Mouse (Mus musculus): ENCODE measurements around the gene Samd1. TPM values are rescaled to one million over a fixed set of nuclear protein-coding genes. Genes with fewer than 3 reads are reported as not detected.

The Samd1 gene
- 3.6 and 3.9 TPM in 2 replicates for polyA plus RNA-seq (2015; fragmentation: Nextera tagmentation; extraction: Ambion mirVana)

GRCm38 (mm10) chr8:83997511-83998141 is at the start of gene Samd1:
Gene Samd1 (plus strand): TSS chr8:83997672.
- Histone ChIP-seq H3K4me3 (ENCODE audit: low read depth, low read length) (peak within 1 kb of the TSS; percentile 88), H3K27ac (ENCODE audit: low read length) (peak within 1 kb of the TSS; percentile 86), H3K27me3 (ENCODE audit: control insufficient read depth, insufficient read depth, low read depth, low read length) (no peaks in the 10 kb centered on the region), H3K9ac (ENCODE audit: low read depth, low read length) (peak within 1 kb of the TSS; percentile 90), H3K4me2 (ENCODE audit: low read depth, low read length) (peak within 1 kb of the TSS; percentile 93), H3K36me3 (ENCODE audit: control insufficient read depth, insufficient read depth) (peaks cover 28% of the 10 kb centered on the region), H3K9me3 (replicated peaks; ENCODE audit: control insufficient read depth, low read length) (no peaks in the 10 kb centered on the region), H3K4me1 (ENCODE audit: control insufficient read depth, low read depth, low read length) (peaks cover 42% of the 10 kb centered on the region)
- WGBS (ENCODE audit: insufficient replicate concordance) = 0% methylated on average over 73 of the region's 112 CpGs
- ATAC-seq (ENCODE audit: low read depth) = peak; percentile 5

GRCm38 (mm10) chr8:83954749-83955105 is 42.7 kb upstream of the Samd1 start:
- H3K9me3 ChIP-seq (replicated peaks; ENCODE audit: control insufficient read depth, low read length) = no peaks in the 10 kb centered on the region
- H3K4me3 ChIP-seq (ENCODE audit: low read depth, low read length) = peak overlapping the region; percentile 83
- H3K4me2 ChIP-seq (ENCODE audit: low read depth, low read length) = peak overlapping the region; percentile 77
- H3K27ac ChIP-seq (ENCODE audit: low read length) = peak overlapping the region; percentile 52
- H3K27me3 ChIP-seq (ENCODE audit: control insufficient read depth, insufficient read depth, low read depth, low read length) = no peaks in the 10 kb centered on the region
- WGBS (ENCODE audit: insufficient replicate concordance) = 2% methylated on average over 14 of the region's 14 CpGs
- H3K9ac ChIP-seq (ENCODE audit: low read depth, low read length) = peak overlapping the region; percentile 13
- H3K4me1 ChIP-seq (ENCODE audit: control insufficient read depth, low read depth, low read length) = peaks cover 19% of the 10 kb centered on the region
- H3K36me3 ChIP-seq (ENCODE audit: control insufficient read depth, insufficient read depth) = peaks cover 2% of the 10 kb centered on the region; the same call in 1 of the 2 replicates
- ATAC-seq (ENCODE audit: low read depth) = no peak

DNA sequence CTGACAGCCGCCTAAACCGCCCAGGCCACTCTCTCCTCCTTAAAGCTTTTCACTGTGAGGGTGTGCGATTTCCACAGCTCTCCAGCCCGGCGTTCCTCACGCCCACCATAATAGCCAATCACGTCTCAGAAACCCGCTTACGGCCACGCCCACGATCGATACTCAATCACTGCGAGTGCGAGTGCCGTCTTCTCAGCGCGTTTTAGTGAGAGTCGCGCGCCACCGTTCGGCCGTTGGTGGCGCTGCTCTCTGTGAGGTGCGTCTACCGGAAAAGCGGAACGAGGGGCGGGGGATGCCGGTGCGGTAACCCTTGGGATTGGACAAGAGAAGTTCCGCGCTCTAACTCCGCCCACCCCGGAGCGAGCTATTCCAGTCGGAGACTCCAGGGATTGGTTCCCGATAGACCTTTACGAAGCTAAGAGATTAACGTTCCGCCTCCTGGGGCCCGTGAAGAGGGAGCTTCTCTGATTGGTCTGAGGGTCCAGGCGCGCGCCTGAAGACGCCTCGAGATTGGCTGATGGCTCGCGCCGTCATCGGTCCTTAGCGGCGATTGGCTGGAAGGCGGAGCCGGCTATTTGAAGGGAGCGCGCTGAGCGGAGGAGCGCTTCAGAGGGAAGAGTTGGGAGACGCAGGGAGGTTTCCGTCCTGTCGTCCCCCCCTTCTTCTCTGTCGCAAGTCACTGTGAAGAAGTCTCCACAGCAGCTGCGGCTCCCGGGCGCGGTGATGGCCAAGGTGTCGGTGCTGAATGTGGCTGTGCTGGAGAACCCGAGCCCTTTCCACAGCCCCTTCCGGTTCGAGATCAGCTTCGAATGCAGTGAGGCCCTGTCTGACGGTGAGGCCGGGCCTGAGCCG is 42.1 kb upstream of the Samd1 start, which contains the start of the genes Gm10644 and Asf1b:
Gm10644 (minus strand) TSS at position 100 of the 852 bp plus-strand sequence.
Asf1b (plus strand) TSS at position 402 of the 852 bp plus-strand sequence.
- Histone ChIP-seq H3K27ac (ENCODE audit: low read length) (peak within 1 kb of the TSS; percentile 78), H3K9ac (ENCODE audit: low read depth, low read length) (peak within 1 kb of the TSS; percentile 80), H3K4me1 (ENCODE audit: control insufficient read depth, low read depth, low read length) (peaks cover 19% of the 10 kb centered on the region), H3K4me3 (ENCODE audit: low read depth, low read length) (peak within 1 kb of the TSS; percentile 83), H3K27me3 (ENCODE audit: control insufficient read depth, insufficient read depth, low read depth, low read length) (no peaks in the 10 kb centered on the region), H3K4me2 (ENCODE audit: low read depth, low read length) (peak within 1 kb of the TSS; percentile 83), H3K9me3 (replicated peaks; ENCODE audit: control insufficient read depth, low read length) (no peaks in the 10 kb centered on the region), H3K36me3 (ENCODE audit: control insufficient read depth, insufficient read depth) (peaks cover 2% of the 10 kb centered on the region; the same call in 1 of the 2 replicates)
- ATAC-seq (ENCODE audit: low read depth) = peak; percentile 98
- under 1% methylated on average over 73 of the region's 75 CpGs for WGBS (ENCODE audit: insufficient replicate concordance)

- peak overlapping the region; percentile 78 for H3K27ac ChIP-seq (ENCODE audit: low read length)
- H3K9me3 ChIP-seq (replicated peaks; ENCODE audit: control insufficient read depth, low read length) = no peaks in the 10 kb centered on the region
- no peak for ATAC-seq (ENCODE audit: low read depth)
- H3K36me3 ChIP-seq (ENCODE audit: control insufficient read depth, insufficient read depth) = peaks cover 5% of the 10 kb centered on the region; the same call in 1 of the 2 replicates
- peak overlapping the region; percentile 80 for H3K9ac ChIP-seq (ENCODE audit: low read depth, low read length)
- H3K4me2 ChIP-seq (ENCODE audit: low read depth, low read length) = peak overlapping the region; percentile 83
- peak overlapping the region; percentile 83 for H3K4me3 ChIP-seq (ENCODE audit: low read depth, low read length)
- under 1% methylated on average over 15 of the region's 15 CpGs for WGBS (ENCODE audit: insufficient replicate concordance)
- no peaks in the 10 kb centered on the region for H3K27me3 ChIP-seq (ENCODE audit: control insufficient read depth, insufficient read depth, low read depth, low read length)
- H3K4me1 ChIP-seq (ENCODE audit: control insufficient read depth, low read depth, low read length) = peaks cover 19% of the 10 kb centered on the region
Observed at GRCm38 (mm10) chr8:83955958-83956218, 41.6 kb upstream of the Samd1 start.

DNA sequence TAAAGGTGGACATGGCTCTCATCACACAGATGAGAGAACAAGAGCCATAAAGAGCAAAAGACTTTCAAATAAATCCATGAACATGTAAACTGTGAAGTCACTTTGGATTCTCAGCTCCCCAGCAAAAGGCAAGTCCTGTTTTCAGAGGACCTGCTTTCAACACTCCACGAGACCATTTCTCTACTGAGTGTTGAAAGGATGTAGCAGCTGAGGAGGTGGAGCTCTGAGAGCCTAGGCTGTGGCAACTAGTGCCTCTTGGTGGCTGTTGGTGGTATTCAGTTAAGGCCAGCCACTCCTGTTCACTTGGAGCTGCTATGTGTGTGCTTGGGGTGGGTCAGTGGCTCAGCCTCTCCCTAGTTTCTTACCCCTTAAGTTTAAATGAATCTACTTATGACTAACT is 40.7 kb upstream of the Samd1 start:
- peak overlapping the region; percentile 83 for H3K4me2 ChIP-seq (ENCODE audit: low read depth, low read length)
- H3K9ac ChIP-seq (ENCODE audit: low read depth, low read length) = peak overlapping the region; percentile 80
- peaks cover 19% of the 10 kb centered on the region for H3K4me1 ChIP-seq (ENCODE audit: control insufficient read depth, low read depth, low read length)
- peaks cover 5% of the 10 kb centered on the region; the same call in 1 of the 2 replicates for H3K36me3 ChIP-seq (ENCODE audit: control insufficient read depth, insufficient read depth)
- H3K4me3 ChIP-seq (ENCODE audit: low read depth, low read length) = peak overlapping the region; percentile 83
- H3K27me3 ChIP-seq (ENCODE audit: control insufficient read depth, insufficient read depth, low read depth, low read length) = no peaks in the 10 kb centered on the region
- no peak for ATAC-seq (ENCODE audit: low read depth)
- 0 out of 2 replicates have a peak overlapping the region, but pooled peaks have one; percentile 25 for H3K27ac ChIP-seq (ENCODE audit: low read length)
- no peaks in the 10 kb centered on the region for H3K9me3 ChIP-seq (replicated peaks; ENCODE audit: control insufficient read depth, low read length)
- 17% methylated on average over 1 of the region's 1 CpGs for WGBS (ENCODE audit: insufficient replicate concordance)

GRCm38 (mm10) chr8:83964015-83964765 is 33.3 kb upstream of the Samd1 start:
- Histone ChIP-seq H3K9ac (ENCODE audit: low read depth, low read length) (no peak overlapping the region), H3K27me3 (ENCODE audit: control insufficient read depth, insufficient read depth, low read depth, low read length) (no peaks in the 10 kb centered on the region), H3K9me3 (replicated peaks; ENCODE audit: control insufficient read depth, low read length) (no peaks in the 10 kb centered on the region), H3K36me3 (ENCODE audit: control insufficient read depth, insufficient read depth) (peaks cover 39% of the 10 kb centered on the region), H3K4me2 (ENCODE audit: low read depth, low read length) (no peak overlapping the region), H3K4me3 (ENCODE audit: low read depth, low read length) (no peak overlapping the region), H3K4me1 (ENCODE audit: control insufficient read depth, low read depth, low read length) (peaks cover 3% of the 10 kb centered on the region; the same call in 1 of the 2 replicates), H3K27ac (ENCODE audit: low read length) (no peak overlapping the region)
- peak; percentile 30; the same call in 1 of the 2 replicates for ATAC-seq (ENCODE audit: low read depth)
- WGBS (ENCODE audit: insufficient replicate concordance) = 77% methylated on average over 5 of the region's 5 CpGs

DNA sequence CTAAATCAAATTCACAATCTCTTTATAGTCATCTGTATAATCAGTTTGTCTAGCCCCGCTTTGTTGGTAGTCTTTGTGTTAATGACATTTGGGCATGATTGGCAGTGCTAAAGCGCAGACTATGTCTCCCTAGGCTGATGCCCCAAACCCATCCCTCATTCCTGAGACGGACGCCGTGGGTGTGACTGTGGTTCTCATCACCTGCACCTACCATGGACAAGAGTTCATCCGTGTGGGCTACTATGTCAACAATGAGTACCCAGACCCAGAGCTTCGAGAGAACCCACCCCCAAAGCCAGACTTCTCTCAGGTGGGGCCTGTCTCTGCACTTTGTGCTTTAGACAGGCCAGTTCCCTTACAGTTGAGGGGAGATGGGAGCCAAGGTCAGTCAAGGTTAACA is 29.8 kb upstream of the Samd1 start:
- H3K4me2 ChIP-seq (ENCODE audit: low read depth, low read length) = no peak overlapping the region
- no peaks in the 10 kb centered on the region for H3K27me3 ChIP-seq (ENCODE audit: control insufficient read depth, insufficient read depth, low read depth, low read length)
- H3K4me3 ChIP-seq (ENCODE audit: low read depth, low read length) = no peak overlapping the region
- no peaks in the 10 kb centered on the region for H3K9me3 ChIP-seq (replicated peaks; ENCODE audit: control insufficient read depth, low read length)
- ATAC-seq (ENCODE audit: low read depth) = no peak
- peaks cover 15% of the 10 kb centered on the region for H3K4me1 ChIP-seq (ENCODE audit: control insufficient read depth, low read depth, low read length)
- no peak overlapping the region for H3K9ac ChIP-seq (ENCODE audit: low read depth, low read length)
- WGBS (ENCODE audit: insufficient replicate concordance) = 87% methylated on average over 7 of the region's 7 CpGs
- H3K36me3 ChIP-seq (ENCODE audit: control insufficient read depth, insufficient read depth) = peaks cover 45% of the 10 kb centered on the region
- H3K27ac ChIP-seq (ENCODE audit: low read length) = no peak overlapping the region

DNA sequence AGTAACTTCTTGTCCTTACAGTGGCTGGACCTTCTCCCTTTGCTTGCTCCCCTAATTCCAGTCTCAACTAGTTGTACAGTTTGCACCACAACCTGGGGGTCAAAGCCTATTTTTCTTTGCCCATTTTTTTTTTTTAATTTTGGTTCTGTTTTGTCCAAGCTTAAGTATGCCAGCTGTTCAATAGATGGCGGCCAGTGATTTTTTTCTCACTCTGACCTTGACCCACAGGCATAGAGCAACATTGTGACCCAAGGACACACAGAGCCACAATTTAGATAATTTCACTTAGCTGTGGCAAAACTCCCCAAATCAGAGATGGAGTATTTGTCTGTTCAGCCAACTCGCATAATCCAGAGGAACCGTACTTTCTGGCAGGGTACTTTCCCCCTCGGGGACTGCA is 26.4 kb upstream of the Samd1 start:
- Histone ChIP-seq H3K27ac (ENCODE audit: low read length) (peak overlapping the region; percentile 0; the same call in 1 of the 2 replicates), H3K9ac (ENCODE audit: low read depth, low read length) (no peak overlapping the region), H3K9me3 (replicated peaks; ENCODE audit: control insufficient read depth, low read length) (no peaks in the 10 kb centered on the region), H3K27me3 (ENCODE audit: control insufficient read depth, insufficient read depth, low read depth, low read length) (no peaks in the 10 kb centered on the region), H3K4me2 (ENCODE audit: low read depth, low read length) (no peak overlapping the region), H3K36me3 (ENCODE audit: control insufficient read depth, insufficient read depth) (peaks cover 34% of the 10 kb centered on the region), H3K4me1 (ENCODE audit: control insufficient read depth, low read depth, low read length) (peaks cover 28% of the 10 kb centered on the region), H3K4me3 (ENCODE audit: low read depth, low read length) (no peak overlapping the region)
- ATAC-seq (ENCODE audit: low read depth) = no peak
- WGBS (ENCODE audit: insufficient replicate concordance) = 82% methylated on average over 4 of the region's 4 CpGs

Data from liver, embryonic 16.5 days (tissue).